Mouse (Mus musculus) inflammation-experienced regulatory T-cells, adult 16 weeks (primary cell): Measurements from ENCODE around the gene Cd209a. TPM values are rescaled to one million over a fixed set of nuclear protein-coding genes. Genes with fewer than 3 reads are reported as not detected.

Experiments used
- polyA plus RNA-seq: library from polyadenylated mRNA; unstranded; fragments of 100-300 nt; shearing (Covaris generic); gene quantifications from one replicate; pipeline ENCODE4 v1.2.1, GENCODE M21; 2017

Cd209a gene
- 0.46 TPM for polyA plus RNA-seq

DNA sequence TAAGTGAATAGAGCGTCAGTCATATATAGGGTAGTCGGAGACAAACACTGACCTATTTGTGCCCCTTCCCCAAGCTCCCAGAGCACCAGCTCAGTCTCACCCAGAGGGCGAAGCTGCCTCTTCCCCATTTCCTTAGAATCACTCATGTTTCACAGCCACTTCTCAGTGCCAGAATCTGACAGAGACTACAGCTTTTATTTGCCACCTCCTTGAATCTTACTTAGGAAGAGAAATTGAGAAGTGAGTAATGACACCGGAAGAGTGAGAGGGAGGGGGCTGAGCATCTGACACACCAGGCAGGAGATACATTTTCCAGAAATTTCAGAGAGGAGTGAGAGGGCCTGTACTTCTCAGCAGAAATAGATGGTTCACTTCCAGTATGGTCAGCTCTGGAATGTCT lies at the start of gene Cd209a:
Gene Cd209a (minus strand): TSS at position 224 of the 400 bp plus-strand sequence.

DNA sequence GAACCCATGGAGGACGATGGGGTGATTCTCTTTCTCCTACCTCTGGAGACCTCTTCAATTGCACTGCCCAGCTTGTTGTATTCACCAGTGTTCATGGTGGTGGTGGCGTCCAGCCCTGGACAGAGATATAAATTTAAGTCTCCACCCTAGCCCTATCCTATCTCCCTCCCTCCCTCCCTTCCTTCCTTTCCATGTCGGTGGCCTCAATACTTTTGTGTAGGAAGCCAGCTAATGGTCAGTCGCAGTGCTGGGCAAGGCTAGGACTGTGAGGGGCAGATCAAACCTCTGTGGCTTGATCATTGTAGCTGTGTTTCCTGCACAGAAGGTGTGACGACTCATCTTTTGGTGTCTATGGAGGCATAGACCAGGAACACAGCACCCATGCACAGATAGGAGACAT lies 28.2 kb downstream of the Cd209a start, which contains the start of gene Clec4g:
Gene Clec4g (minus strand): TSS at position 101 of the 400 bp plus-strand sequence.

DNA sequence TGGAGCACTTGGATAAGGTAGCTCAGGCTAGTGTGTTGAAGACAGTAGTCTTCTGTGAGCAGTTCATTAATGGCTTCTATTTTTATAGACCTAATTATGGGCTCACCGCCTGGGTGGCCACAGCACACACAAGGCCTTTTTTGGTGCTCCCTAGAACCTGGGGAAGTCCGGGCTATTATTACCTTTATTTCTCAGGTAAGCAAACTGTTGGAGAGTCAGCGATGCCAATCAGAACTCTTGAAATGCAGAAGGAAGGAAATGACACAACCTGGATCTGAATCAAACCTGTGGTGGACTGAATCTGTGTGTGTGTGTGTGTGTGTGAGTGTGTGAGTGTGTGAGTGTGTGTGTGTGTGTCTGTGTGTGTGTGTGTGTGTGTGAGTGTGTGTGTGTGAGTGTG lies 54.7 kb downstream of the Cd209a start, which contains the start of gene Fcer2a:
Gene Fcer2a (minus strand): TSS at position 55 of the 400 bp plus-strand sequence.

Other genes with a start within 250 kb of the Cd209a start
- gene Mcoln1, start 248.5 kb downstream of the Cd209a start, polyA plus RNA-seq: 44.5 TPM
- gene Pnpla6, start 233.6 kb downstream of the Cd209a start, polyA plus RNA-seq: 64.1 TPM
- not detected for gene C330021F23Rik, start 181.0 kb downstream of the Cd209a start, polyA plus RNA-seq
- gene Camsap3, start 161.7 kb downstream of the Cd209a start, polyA plus RNA-seq: 0.13 TPM
- 137 TPM for gene Xab2, start 127.7 kb downstream of the Cd209a start, polyA plus RNA-seq
- gene Pet100, start 127.4 kb downstream of the Cd209a start, polyA plus RNA-seq: 127 TPM
- gene Pcp2, start 123.4 kb downstream of the Cd209a start, polyA plus RNA-seq: not detected
- gene Stxbp2, start 118.0 kb downstream of the Cd209a start, polyA plus RNA-seq: 231 TPM
- not detected for gene Retn, start 93.2 kb downstream of the Cd209a start, polyA plus RNA-seq
- not detected for gene Mcemp1, start 83.2 kb downstream of the Cd209a start, polyA plus RNA-seq
- gene Fcor, start 76.6 kb downstream of the Cd209a start, polyA plus RNA-seq: not detected
- gene Trappc5, start 72.7 kb downstream of the Cd209a start, polyA plus RNA-seq: 40.6 TPM
- gene Fcer2a, start 54.8 kb downstream of the Cd209a start, polyA plus RNA-seq: 3.1 TPM
- gene Clec4g, start 28.3 kb downstream of the Cd209a start, polyA plus RNA-seq: not detected
- gene Cd209e, start 105.3 kb upstream of the Cd209a start, polyA plus RNA-seq: not detected
- gene Cd209d, start 129.6 kb upstream of the Cd209a start, polyA plus RNA-seq: not detected
- not detected for gene Cd209b, start 177.9 kb upstream of the Cd209a start, polyA plus RNA-seq
- gene Cd209c, start 205.8 kb upstream of the Cd209a start, polyA plus RNA-seq: 0.37 TPM